Mouse (Mus musculus) ES-E14 (cell line): ENCODE results near the gene Hist1h2bk. TPM values are rescaled to one million over a fixed set of nuclear protein-coding genes. Genes with fewer than 3 reads are reported as not detected.
"Not testable (repeated sequence)": the region's sequence is repeated elsewhere in the genome, so short reads cannot be mapped to it uniquely, and the experiment has no call there.

Experiments used
- DNase-seq: peaks from one replicate; pipeline ENCODE4 v3.0.0-alpha.2; 2013; ENCODE audit warnings: low read depth, low spot score
- H3K27ac ChIP-seq: 2 replicates; pipeline ENCODE4 v1.5.1; 2012; ENCODE audit warnings: low read depth, mild to moderate bottlenecking, low read length, moderate library complexity, mixed read lengths; ENCODE audit not compliant: poor library complexity, insufficient read depth, severe bottlenecking
- H3K36me3 ChIP-seq: 2 replicates; pipeline ENCODE4 v1.6.1; 2012; ENCODE audit warnings: mild to moderate bottlenecking, low read length, moderate library complexity, mixed read lengths; ENCODE audit not compliant: control insufficient read depth, poor library complexity, insufficient read depth, severe bottlenecking
- H3K4me1 ChIP-seq, 2 experiments: fragments of 150-350 bp in 1 of 2; sonication (generic) in 1 of 2; 2 replicates each; pipeline ENCODE4 v1.6.1; 2012; ENCODE audit warnings: low read length in 2 of 2, mild to moderate bottlenecking in 1 of 2, mixed read lengths in 1 of 2; ENCODE audit not compliant: control insufficient read depth in 2 of 2, insufficient read depth in 2 of 2, poor library complexity in 1 of 2
- H3K4me3 ChIP-seq, 2 experiments: fragments of 150-350 bp in 1 of 2; sonication (generic) in 1 of 2; 2 replicates each; pipeline ENCODE4 v1.5.1; 2012; ENCODE audit warnings: low read length in 2 of 2, low read depth in 1 of 2, mild to moderate bottlenecking in 1 of 2, mixed read lengths in 1 of 2; ENCODE audit not compliant: insufficient read depth in 1 of 2, poor library complexity in 1 of 2, severe bottlenecking in 1 of 2
- H3K9ac ChIP-seq: 2 replicates; pipeline ENCODE4 v1.6.1; 2012; ENCODE audit warnings: low read depth, mild to moderate bottlenecking, low read length, mixed read lengths; ENCODE audit not compliant: poor library complexity, insufficient read depth, severe bottlenecking
- H3K9me3 ChIP-seq: fragments of 150-350 bp; sonication (generic); 2 replicates; pipeline ENCODE4 v1.6.1; 2012; ENCODE audit warnings: low read depth, mild to moderate bottlenecking, low read length; ENCODE audit not compliant: control insufficient read depth, insufficient read depth
- CHD2 ChIP-seq: IDR thresholded peaks from 2 replicates; pipeline ENCODE4 v1.6.1; 2014; ENCODE audit warnings: mild to moderate bottlenecking, low read depth, low read length, inconsistent platforms
- MAFK ChIP-seq: IDR thresholded peaks from 2 replicates; pipeline ENCODE4 v1.6.1; 2014; ENCODE audit warnings: mild to moderate bottlenecking, low read depth, low read length, inconsistent platforms; ENCODE audit not compliant: insufficient read depth
- ZC3H11A ChIP-seq: IDR thresholded peaks from 2 replicates; pipeline ENCODE4 v1.6.1; 2012; ENCODE audit warnings: low read depth, mild to moderate bottlenecking, inconsistent platforms, low read length, borderline replicate concordance
- ZNF384 ChIP-seq: IDR thresholded peaks from 2 replicates; pipeline ENCODE4 v1.6.1; 2012; ENCODE audit warnings: low read depth, low read length, inconsistent platforms
- in situ Hi-C, 2 experiments: fragments of 600-800 bp; cut with MboI; formaldehyde crosslinking; loops; one replicate each; pipeline ENCODE4 v1.15.1; 2025; ENCODE audit warnings: low sequenced_read_pairs in 2 of 2, inconsistent platforms in 1 of 2; ENCODE audit not compliant: unreplicated experiment in 2 of 2
- total RNA-seq: library from RNA; depleted of rRNA; stranded (reverse); fragments of 300-350 nt; gene quantifications from 2 replicates; pipeline ENCODE4 v1.2.3, GENCODE M21; 2012; rRNA removed

Gene Hist1h2bk
- total RNA-seq: 1,340 and 1,966 TPM in 2 replicates

GRCm38 (mm10) chr13:22035267-22036148, at the start of gene Hist1h2bk, which contains the start of gene Hist1h2ah:
Hist1h2bk (plus strand) TSS chr13:22035870.
Hist1h2ah (minus strand) TSS chr13:22035568.
- in situ Hi-C loops: loop anchor here (10.0 to 25.0 kb wide), 8 partner anchors 298 to 1727 kb away; partner anchors contain the start of genes Hist1h4j (in 2 of the 2), Abt1 (in 1 of the 2), Hist1h1a (in 1 of the 2) and Hist1h1d (in 1 of the 2)
- peak within 1 kb of the TSS; percentile 67 to 74 for H3K4me3 ChIP-seq
- peak within 1 kb of the TSS; percentile 89 for H3K27ac ChIP-seq

GRCm38 (mm10) chr13:21992550-21992949, 43.1 kb upstream of the Hist1h2bk start:
- peaks cover 5 to 8% of the 10 kb centered on the region in 2 experiments; a peak in 2 of 4 replicates for H3K4me1 ChIP-seq
- in situ Hi-C loops: no loop called here

More at GRCm38 (mm10) chr13:22035267-22036148, at the start of gene Hist1h2bk, which contains the start of gene Hist1h2ah:
- peak; percentile 95 for DNase-seq
- H3K9me3 ChIP-seq, H3K36me3 ChIP-seq: not testable (repeated sequence)
- Histone ChIP-seq H3K9ac (peak within 1 kb of the TSS; percentile 90), H3K4me1 (peaks cover 0 to 10% of the 10 kb centered on the region in 2 experiments; a peak in 1 of 4 replicates)

GRCm38 (mm10) chr13:21993957-21994738, 41.5 kb upstream of the Hist1h2bk start:
- H3K36me3 ChIP-seq: no peaks in the 10 kb centered on the region

More at GRCm38 (mm10) chr13:21992550-21992949, 43.1 kb upstream of the Hist1h2bk start:
- no peak for DNase-seq
- H3K36me3 ChIP-seq: no peaks in the 10 kb centered on the region
- TF ChIP-seq ZNF384: peak; percentile 80
- no peak for TF ChIP-seq ZC3H11A
- no peak for TF ChIP-seq MAFK
- H3K9ac ChIP-seq: no peak overlapping the region
- H3K4me3 ChIP-seq: no peak overlapping the region
- H3K9me3 ChIP-seq: no peaks in the 10 kb centered on the region
- H3K27ac ChIP-seq: no peak overlapping the region

GRCm38 (mm10) chr13:21994896-21995295, 40.8 kb upstream of the Hist1h2bk start:
- TF ChIP-seq CHD2 (no peak), ZC3H11A (no peak)
- Histone ChIP-seq H3K4me3 (peak overlapping the region; percentile 55 to 56), H3K36me3 (no peaks in the 10 kb centered on the region), H3K27ac (no peak overlapping the region), H3K9ac (peak overlapping the region; percentile 13; the same call in 1 of the 2 replicates), H3K9me3 (no peaks in the 10 kb centered on the region), H3K4me1 (peaks cover 5 to 8% of the 10 kb centered on the region in 2 experiments; a peak in 3 of 4 replicates)
- no peak for DNase-seq
- in situ Hi-C loops: no loop called here

More at GRCm38 (mm10) chr13:21993957-21994738, 41.5 kb upstream of the Hist1h2bk start:
- Histone ChIP-seq H3K27ac (no peak overlapping the region), H3K9me3 (no peaks in the 10 kb centered on the region), H3K9ac (no peak overlapping the region), H3K4me1 (peaks cover 5 to 8% of the 10 kb centered on the region in 2 experiments; a peak in 3 of 4 replicates), H3K4me3 (peak overlapping the region; percentile 50 to 52)
- TF ChIP-seq ZC3H11A (no peak), ZNF384 (peak; percentile 46; the same call in 1 of the 2 replicates)
- DNase-seq: no peak
- in situ Hi-C loops: no loop called here
